Mouse (Mus musculus) liver, embryonic 11.5 days (tissue): ENCODE data around the gene Nfix. TPM values are rescaled to one million over a fixed set of nuclear protein-coding genes. Genes with fewer than 3 reads are reported as not detected.

Experiments
- ATAC-seq: fragments of 200-750 bp; cut with Nextera tagmentation; replicated peaks from 2 replicates; pipeline ENCODE4 v1.8.0; 2017; ENCODE audit warnings: moderate number of reproducible peaks, mild to moderate bottlenecking, moderate TSS enrichment, moderate library complexity; ENCODE audit not compliant: low FRiP score
- DNase-seq: peaks from one replicate; pipeline ENCODE4 v3.0.0-alpha.2; 2017; ENCODE audit warnings: low spot score
- H3K27ac ChIP-seq: fragments of 300-500 bp; sonication (generic); 2 replicates; pipeline ENCODE4 v1.5.1; 2014; ENCODE audit warnings: mild to moderate bottlenecking, low read depth, low read length, control low read depth
- H3K27me3 ChIP-seq: fragments of 300-500 bp; sonication (generic); replicated peaks from 2 replicates; pipeline ENCODE4 v1.6.1; 2014; ENCODE audit warnings: low read length, mixed read lengths; ENCODE audit not compliant: control insufficient read depth, insufficient read depth
- H3K36me3 ChIP-seq: fragments of 300-500 bp; sonication (generic); 2 replicates; pipeline ENCODE4 v1.6.1; 2014; ENCODE audit warnings: mild to moderate bottlenecking, low read length, moderate library complexity, mixed read lengths; ENCODE audit not compliant: control insufficient read depth, insufficient read depth
- H3K4me1 ChIP-seq: fragments of 300-500 bp; sonication (generic); replicated peaks from 2 replicates; pipeline ENCODE4 v1.6.1; 2014; ENCODE audit warnings: low read length, mixed read lengths; ENCODE audit not compliant: control insufficient read depth, insufficient read depth
- H3K4me2 ChIP-seq: fragments of 300-500 bp; sonication (generic); 2 replicates; pipeline ENCODE4 v1.6.1; 2014; ENCODE audit warnings: mild to moderate bottlenecking, control low read depth, moderate library complexity
- H3K4me3 ChIP-seq: fragments of 300-500 bp; sonication (generic); 2 replicates; pipeline ENCODE4 v1.5.1; 2014; ENCODE audit warnings: low read depth, low read length, control low read depth
- H3K9ac ChIP-seq: fragments of 300-500 bp; sonication (generic); 2 replicates; pipeline ENCODE4 v1.6.1; 2014; ENCODE audit warnings: low read depth, low read length, control low read depth
- H3K9me3 ChIP-seq: fragments of 300-500 bp; sonication (generic); 2 replicates; pipeline ENCODE4 v1.6.1; 2016; ENCODE audit warnings: low read length, inconsistent platforms, mixed read lengths; ENCODE audit not compliant: control insufficient read depth
- WGBS: fragments of 180-500 bp; shearing (Covaris S2); extraction: QIAGEN DNeasy Blood & Tissue Kit; methylation state at CpG from one replicate; pipeline ENCODE4 v1.1.7; 2014; 5-methylcytosine and 5-hydroxymethylcytosine counted together
- polyA plus RNA-seq: library from polyadenylated mRNA; unstranded; fragments of >200 nt; fragmentation: Nextera tagmentation; extraction: Ambion mirVana; gene quantifications from 2 replicates; pipeline ENCODE4 v1.2.1, GENCODE M21; 2014

Gene Nfix
- 5.0 and 7.1 TPM in 2 replicates for polyA plus RNA-seq

- peaks cover 93% of the 10 kb centered on the region for H3K27me3 ChIP-seq
- H3K9ac ChIP-seq, result peak within 1 kb of the TSS; percentile 79
- ATAC-seq (peak; percentile 37; the same call in 1 of the 2 replicates), DNase-seq (no peak)
- peak within 1 kb of the TSS; percentile 32 for H3K27ac ChIP-seq
- H3K4me3 ChIP-seq, result peak within 1 kb of the TSS; percentile 90
- 2% methylated on average over 73 of the region's 125 CpGs for WGBS
- peaks cover 5% of the 10 kb centered on the region; the same call in 1 of the 2 replicates for H3K4me1 ChIP-seq
- H3K9me3 ChIP-seq, result no peaks in the 10 kb centered on the region
- H3K4me2 ChIP-seq, result peak within 1 kb of the TSS; percentile 96
- H3K36me3 ChIP-seq, result no peaks in the 10 kb centered on the region
Measured at GRCm38 (mm10) chr8:84799999-84800831, at the start of gene Nfix. TSS of gene Nfix (minus strand) at chr8:84800344.

DNA sequence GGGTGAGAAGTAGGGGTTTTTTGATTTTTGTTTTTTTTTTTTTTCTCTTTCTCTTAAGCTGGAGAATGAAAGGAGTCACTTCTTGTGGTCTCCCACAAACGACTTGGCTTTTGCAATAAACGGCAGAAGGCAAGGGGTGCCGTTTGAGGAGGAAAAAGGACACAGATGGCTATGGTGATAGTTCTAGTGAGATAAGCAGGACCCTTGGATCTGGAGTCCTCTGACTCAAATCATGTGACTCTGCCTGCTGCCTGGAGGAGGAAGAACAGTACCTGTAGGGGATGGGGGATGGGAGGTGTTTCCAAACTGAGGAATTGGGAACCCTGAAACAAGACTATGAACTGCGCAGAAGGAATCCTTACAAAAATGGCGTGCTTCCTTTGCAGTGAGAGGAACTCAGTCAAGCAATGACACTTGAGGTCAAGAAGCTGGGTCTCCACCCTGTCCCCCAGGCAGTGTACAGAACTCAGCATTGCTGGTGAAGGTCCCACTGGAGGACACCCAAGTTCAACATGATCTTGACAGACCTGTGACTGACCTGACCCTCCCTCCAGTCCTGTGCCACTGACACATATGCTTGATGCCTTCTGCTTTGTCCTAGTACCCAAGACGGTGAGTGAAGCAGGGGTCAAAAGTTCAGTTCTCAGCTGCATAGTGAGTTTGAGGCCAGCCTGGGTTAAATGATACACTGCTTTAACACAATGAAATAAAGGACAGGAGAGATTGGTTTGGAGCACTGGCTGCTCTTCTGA, 47.7 kb upstream of the Nfix start:
- 22% methylated on average over 6 of the region's 6 CpGs for WGBS
- H3K27me3 ChIP-seq, result no peaks in the 10 kb centered on the region
- H3K4me3 ChIP-seq, result peak overlapping the region; percentile 97
- peaks cover 30% of the 10 kb centered on the region for H3K36me3 ChIP-seq
- ATAC-seq (no peak), DNase-seq (no peak)
- peaks cover 27% of the 10 kb centered on the region for H3K4me1 ChIP-seq
- peak overlapping the region; percentile 94 for H3K27ac ChIP-seq
- peak overlapping the region; percentile 95 for H3K4me2 ChIP-seq
- H3K9ac ChIP-seq, result peak overlapping the region; percentile 87
- H3K9me3 ChIP-seq, result no peaks in the 10 kb centered on the region

DNA sequence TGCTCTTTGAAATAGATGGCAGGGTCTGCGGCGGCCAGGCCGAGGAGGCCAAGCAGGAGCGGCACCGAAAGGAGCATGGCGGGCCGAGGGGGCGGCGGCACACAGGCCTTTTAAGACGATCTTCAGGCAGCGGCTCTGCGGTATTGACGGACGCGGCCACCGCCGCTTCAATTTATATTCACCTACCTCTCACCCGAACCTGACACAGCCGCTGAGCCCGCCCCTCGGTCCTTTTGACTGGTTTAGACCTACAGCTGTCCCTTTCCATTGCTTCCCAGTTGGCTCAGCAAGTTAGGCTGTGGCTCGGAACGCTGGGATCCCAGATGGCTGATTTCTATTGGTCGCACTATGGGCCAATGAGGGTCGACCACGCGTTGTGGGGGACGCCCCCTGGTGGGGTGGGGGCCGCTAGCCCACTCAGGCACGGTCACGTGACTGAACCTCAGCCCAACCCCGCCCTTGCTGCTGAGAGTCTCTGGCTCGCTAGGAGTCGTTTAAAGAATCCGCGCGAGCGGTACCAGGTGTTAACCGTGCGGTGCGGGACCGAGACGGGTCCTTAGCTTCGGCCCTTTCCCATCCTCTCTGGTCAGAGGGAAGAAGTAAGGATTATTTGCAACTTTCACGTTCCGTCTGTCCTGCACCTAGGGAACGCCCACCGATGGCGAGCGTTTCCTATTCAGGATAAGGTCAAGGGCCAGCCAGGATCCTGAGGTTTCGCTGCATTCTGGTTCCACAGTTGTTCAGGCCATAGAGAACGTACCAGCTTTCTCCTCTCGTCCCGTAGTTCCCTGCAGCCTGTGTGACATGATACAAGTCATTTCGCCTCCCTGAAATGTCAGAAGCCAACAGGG, 46.8 kb upstream of the Nfix start, which contains the start of gene Calr:
Gene Calr (minus strand): TSS at position 213 of the 851 bp plus-strand sequence.
- peaks cover 38% of the 10 kb centered on the region for H3K36me3 ChIP-seq
- under 1% methylated on average over 55 of the region's 55 CpGs for WGBS
- DNase-seq (peak; percentile 100), ATAC-seq (peak; percentile 98)
- peak within 1 kb of the TSS; percentile 98 for H3K9ac ChIP-seq
- H3K4me3 ChIP-seq, result peak within 1 kb of the TSS; percentile 97
- no peaks in the 10 kb centered on the region for H3K9me3 ChIP-seq
- no peaks in the 10 kb centered on the region for H3K27me3 ChIP-seq
- peak within 1 kb of the TSS; percentile 95 for H3K4me2 ChIP-seq
- H3K4me1 ChIP-seq, result peaks cover 29% of the 10 kb centered on the region
- H3K27ac ChIP-seq, result peak within 1 kb of the TSS; percentile 94

- peaks cover 33% of the 10 kb centered on the region for H3K4me1 ChIP-seq
- peaks cover 46% of the 10 kb centered on the region for H3K36me3 ChIP-seq
- H3K9me3 ChIP-seq, result no peaks in the 10 kb centered on the region
- peak overlapping the region; percentile 84 for H3K27ac ChIP-seq
- peak overlapping the region; percentile 98 for H3K9ac ChIP-seq
- no peak for DNase-seq
- no peaks in the 10 kb centered on the region for H3K27me3 ChIP-seq
- H3K4me3 ChIP-seq, result peak overlapping the region; percentile 97
- ATAC-seq, result peak; percentile 21
- 1% methylated on average over 30 of the region's 30 CpGs for WGBS
- peak overlapping the region; percentile 95 for H3K4me2 ChIP-seq
Measured at GRCm38 (mm10) chr8:84846094-84846721, 46.1 kb upstream of the Nfix start.

GRCm38 (mm10) chr8:84845355-84846093, 45.4 kb upstream of the Nfix start:
- peaks cover 34% of the 10 kb centered on the region for H3K4me1 ChIP-seq
- no peak for DNase-seq
- no peak for ATAC-seq

DNA sequence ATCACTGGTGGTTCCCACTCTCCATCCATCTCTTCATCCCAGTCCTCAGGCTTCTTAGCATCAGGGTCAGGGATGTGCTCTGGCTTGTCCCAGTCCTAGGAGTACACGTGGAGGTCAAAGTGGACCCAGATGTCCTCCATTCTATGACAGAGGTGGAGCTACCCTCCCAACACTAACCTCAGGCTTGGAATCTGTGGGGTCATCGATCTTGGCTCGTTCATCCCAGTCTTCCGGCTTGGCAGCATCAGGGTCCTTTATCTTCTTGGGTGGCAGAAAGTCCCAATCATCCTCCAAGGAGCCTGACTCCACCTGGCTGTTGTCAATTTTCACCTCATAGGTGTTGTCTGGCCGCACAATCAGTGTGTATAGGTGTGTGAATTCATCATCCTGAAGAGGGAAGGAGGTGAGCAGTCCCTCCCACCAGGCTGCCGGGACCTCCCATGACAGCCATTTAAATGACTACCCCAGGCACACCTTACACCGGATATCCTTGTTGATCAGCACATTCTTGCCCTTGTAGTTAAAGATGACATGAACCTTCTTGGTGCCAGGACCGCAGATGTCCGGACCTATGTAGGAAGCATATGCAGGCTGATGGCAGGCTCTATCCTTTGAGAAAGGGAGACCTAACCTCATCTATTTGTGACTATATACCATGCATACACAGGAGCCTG, 44.4 kb upstream of the Nfix start:
- no peaks in the 10 kb centered on the region for H3K27me3 ChIP-seq
- peak overlapping the region; percentile 98 for H3K9ac ChIP-seq
- peak overlapping the region; percentile 32; the same call in 1 of the 2 replicates for H3K27ac ChIP-seq
- H3K4me1 ChIP-seq, result peaks cover 36% of the 10 kb centered on the region
- ATAC-seq (no peak), DNase-seq (no peak)
- 89% methylated on average over 9 of the region's 9 CpGs for WGBS
- H3K4me2 ChIP-seq, result peak overlapping the region; percentile 95
- H3K36me3 ChIP-seq, result peaks cover 46% of the 10 kb centered on the region
- H3K4me3 ChIP-seq, result peak overlapping the region; percentile 97
- H3K9me3 ChIP-seq, result no peaks in the 10 kb centered on the region

More at GRCm38 (mm10) chr8:84845355-84846093, 45.4 kb upstream of the Nfix start:
- 14% methylated on average over 12 of the region's 12 CpGs for WGBS
- Histone ChIP-seq H3K4me2 (peak overlapping the region; percentile 95), H3K27ac (peak overlapping the region; percentile 84), H3K4me3 (peak overlapping the region; percentile 97), H3K9me3 (no peaks in the 10 kb centered on the region), H3K9ac (peak overlapping the region; percentile 98), H3K36me3 (peaks cover 46% of the 10 kb centered on the region), H3K27me3 (no peaks in the 10 kb centered on the region)

DNA sequence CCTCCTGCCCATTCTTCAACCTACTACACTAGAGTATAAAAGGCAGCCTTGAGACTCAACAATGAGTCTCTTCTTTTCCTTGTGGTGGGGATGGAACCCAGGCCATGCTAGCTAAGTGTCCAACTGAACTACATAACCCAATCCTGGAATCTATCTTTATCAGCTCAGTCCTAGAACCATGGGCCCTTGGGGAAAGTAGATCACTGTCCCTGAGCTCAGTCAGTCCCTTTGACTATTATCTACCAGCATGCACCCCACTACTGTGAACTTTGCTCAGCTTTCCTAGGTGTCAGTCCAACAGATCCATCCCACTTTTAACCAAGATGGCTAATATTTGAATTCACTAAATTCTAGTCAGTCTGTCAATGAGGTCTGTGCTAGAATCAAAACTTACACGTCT, 41.4 kb upstream of the Nfix start:
- 71% methylated on average over 1 of the region's 1 CpGs for WGBS
- H3K36me3 ChIP-seq, result peaks cover 60% of the 10 kb centered on the region
- no peak for ATAC-seq
- H3K27me3 ChIP-seq, result no peaks in the 10 kb centered on the region
- no peaks in the 10 kb centered on the region for H3K9me3 ChIP-seq
- H3K9ac ChIP-seq, result no peak overlapping the region
- no peak for DNase-seq
- H3K4me2 ChIP-seq, result peak overlapping the region; percentile 27
- H3K4me3 ChIP-seq, result peak overlapping the region; percentile 6; the same call in 1 of the 2 replicates
- peaks cover 45% of the 10 kb centered on the region for H3K4me1 ChIP-seq
- peak overlapping the region; percentile 49 for H3K27ac ChIP-seq
